Mouse (Mus musculus) stomach, postnatal 0 days (tissue): ENCODE measurements at regions not wholly inside any gene's neighbourhood (a gene's known extent, or its start where the extent isn't known, plus 50 kb on each side); places are given as distances from the start of the nearest gene placed in this dataset.

ENCODE experiments used
- CTCF ChIP-seq: IDR thresholded peaks from 2 replicates; pipeline ENCODE4 v1.5.1; 2016; ENCODE audit warnings: antibody characterized with exemption, low read depth, mild to moderate bottlenecking, moderate library complexity
- EP300 ChIP-seq: optimal IDR thresholded peaks from 2 replicates; pipeline ENCODE3; 2016; ENCODE audit warnings: antibody characterized with exemption

DNA sequence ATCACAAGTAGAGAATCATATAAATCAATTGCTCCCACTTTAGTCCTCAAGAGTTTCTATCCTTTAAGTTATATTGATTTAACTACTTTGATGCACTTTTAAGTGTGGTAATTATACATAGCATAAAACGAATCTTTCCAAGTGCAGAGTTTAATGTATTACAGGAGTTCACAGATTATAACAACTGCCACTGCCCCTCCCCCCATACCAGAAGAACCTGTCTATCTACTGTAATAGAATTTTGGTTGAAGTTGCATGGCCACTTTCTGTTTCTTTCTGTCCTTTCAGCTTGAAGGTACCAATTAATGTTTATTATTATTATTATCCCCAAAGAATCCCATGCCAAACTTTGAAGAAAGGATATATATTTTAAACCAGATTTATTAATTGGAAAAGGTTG lies 51.9 kb upstream of the Ccser1 start:
- TF ChIP-seq CTCF (no peak), EP300 (no peak)
